Comparison of ENCODE assay signal across 19 mouse cellular contexts in genomic region chr12:115328439-115328838, GRCm38 (mm10).
"Had no signal": no experiment of that assay in that cellular context is flagged by ENCODE, and none has a peak within 500 bp of the region (broad histone marks: within the 10 kb centered on the region; RNA-seq: fewer than 3 reads in every experiment).

No protein-coding gene starts in this region.

- H3K4me1 ChIP-seq: liver, embryonic 15.5 days; lung, embryonic 15.5 days; midbrain, embryonic 13.5 days; midbrain, embryonic 15.5 days; neural tube, embryonic 12.5 days had no signal

- H3K4me3 ChIP-seq: liver, embryonic 15.5 days; lung, embryonic 15.5 days; megakaryocyte, embryonic 14.5 days; midbrain, embryonic 13.5 days; midbrain, embryonic 15.5 days; neural tube, embryonic 12.5 days had no signal

- ATAC-seq: liver, postnatal 0 days; lung, postnatal 0 days; midbrain, embryonic 13.5 days; midbrain, embryonic 15.5 days had no signal

- DNase-seq: liver, postnatal 0 days; lung, adult 2 months; lung, postnatal 14 days; lung, postnatal 4 days; retina, postnatal 1 day; right cerebral cortex, adult 18-20 months; right cerebral cortex, postnatal 25 days; right cerebral cortex, postnatal 4 days; spleen, adult 18-20 months; thymus, adult 18-20 months; thymus, postnatal 14 days; thymus, postnatal 36 days had no signal

- H3K27ac ChIP-seq: liver, embryonic 15.5 days; lung, embryonic 15.5 days; midbrain, embryonic 13.5 days; midbrain, embryonic 15.5 days; neural tube, embryonic 12.5 days had no signal

- H3K36me3 ChIP-seq: liver, embryonic 15.5 days; lung, embryonic 15.5 days; midbrain, embryonic 13.5 days; midbrain, embryonic 15.5 days; neural tube, embryonic 12.5 days had no signal
